9 mouse cellular contexts compared by ENCODE assay signal in genomic region chr13:83525716-83526005, GRCm38 (mm10). TPM values are rescaled to one million over a fixed set of nuclear protein-coding genes. Genes with fewer than 3 reads are reported as not detected.
A peak's percentile ranks its signal among the peaks of the same experiment; 100 is the strongest.
DNase-seq lines count a peak whose midpoint lies in the region; ATAC-seq and TF ChIP-seq lines count a peak whose summit lies in the region.
"Had no signal": no experiment of that assay in that cellular context is flagged by ENCODE, and none has a peak within 500 bp of the region (broad histone marks: within the 10 kb centered on the region; RNA-seq: fewer than 3 reads in every experiment).

No protein-coding gene starts in this region.

- no peaks in the 10 kb centered on the region for H3K9me3 ChIP-seq in embryonic facial prominence, embryonic 11.5 days (replicated peaks; ENCODE audit: control insufficient read depth, low read length)
- no peaks in the 10 kb centered on the region for H3K9me3 ChIP-seq in hindbrain, embryonic 16.5 days (ENCODE audit: control insufficient read depth, low read length)
- H3K9me3 ChIP-seq in midbrain, embryonic 14.5 days (ENCODE audit: control insufficient read depth, low read length) = no peaks in the 10 kb centered on the region
- H3K9me3 ChIP-seq: G1E had no signal

- no peak for DNase-seq in kidney, adult 2 months
- DNase-seq in kidney, adult 11 months = no peak
- no peak for DNase-seq in embryonic facial prominence, embryonic 11.5 days (ENCODE audit: low spot score)
- DNase-seq in midbrain, embryonic 14.5 days = no peak
- DNase-seq in adrenal gland, postnatal 36 days = no peak
- DNase-seq in cerebellum, postnatal 4 days (ENCODE audit: low spot score in 2 of 2) = no peak
- no peak for DNase-seq in adrenal gland, postnatal 10 days

- peak overlapping the region; percentile 64 for H3K4me3 ChIP-seq in kidney, adult 2 months (ENCODE audit: insufficient read depth, low read depth, low read length)
- H3K4me3 ChIP-seq in embryonic facial prominence, embryonic 11.5 days (ENCODE audit: low read depth, low read length) = peak overlapping the region; percentile 54
- peak overlapping the region; percentile 70 for H3K4me3 ChIP-seq in hindbrain, embryonic 16.5 days (ENCODE audit: low read length)
- peak overlapping the region; percentile 63 for H3K4me3 ChIP-seq in midbrain, embryonic 14.5 days (replicated peaks; ENCODE audit: low read depth, low read length)

- peak overlapping the region; percentile 33 for H3K4me2 ChIP-seq in embryonic facial prominence, embryonic 11.5 days (ENCODE audit: low read depth, low read length)
- H3K4me2 ChIP-seq in hindbrain, embryonic 16.5 days (ENCODE audit: low read length) = peak overlapping the region; percentile 78
- H3K4me2 ChIP-seq in midbrain, embryonic 14.5 days (ENCODE audit: low read length) = peak overlapping the region; percentile 85

- no peak overlapping the region for H3K9ac ChIP-seq in embryonic facial prominence, embryonic 11.5 days (replicated peaks; ENCODE audit: low read length)
- H3K9ac ChIP-seq in hindbrain, embryonic 16.5 days (ENCODE audit: low read depth, low read length) = peak overlapping the region; percentile 22; the same call in 1 of the 2 replicates
- no peak overlapping the region for H3K9ac ChIP-seq in midbrain, embryonic 14.5 days (replicated peaks; ENCODE audit: low read length)

- TF ChIP-seq POLR2A in kidney, adult 2 months (IDR thresholded peaks at IDR 0.05; ENCODE audit: low read depth, low read length) = no peak

- WGBS in kidney, adult 2 months = 47% methylated on average over 2 of the region's 2 CpGs
- WGBS in embryonic facial prominence, embryonic 11.5 days = 42% methylated on average over 2 of the region's 2 CpGs
- WGBS in hindbrain, embryonic 16.5 days = 50% methylated on average over 2 of the region's 2 CpGs
- WGBS in midbrain, embryonic 14.5 days = 60% methylated on average over 2 of the region's 2 CpGs

- ATAC-seq in embryonic facial prominence, embryonic 11.5 days (replicated peaks; ENCODE audit: insufficient number of reproducible peaks, low FRiP score, low TSS enrichment, low read depth) = no peak
- ATAC-seq in hindbrain, embryonic 16.5 days = no peak
- ATAC-seq in midbrain, embryonic 14.5 days (ENCODE audit: low FRiP score, low TSS enrichment) = no peak

- H3K36me3 ChIP-seq in kidney, adult 2 months (ENCODE audit: control insufficient read depth, insufficient read depth, low read length) = no peaks in the 10 kb centered on the region
- no peaks in the 10 kb centered on the region for H3K36me3 ChIP-seq in embryonic facial prominence, embryonic 11.5 days (replicated peaks; ENCODE audit: control insufficient read depth, insufficient read depth, low read depth, low read length)
- H3K36me3 ChIP-seq in hindbrain, embryonic 16.5 days (ENCODE audit: control insufficient read depth, insufficient read depth, low read length) = no peaks in the 10 kb centered on the region
- no peaks in the 10 kb centered on the region for H3K36me3 ChIP-seq in midbrain, embryonic 14.5 days (ENCODE audit: control insufficient read depth, insufficient read depth, low read length)
- H3K36me3 ChIP-seq: G1E had no signal

- TF ChIP-seq CTCF in kidney, adult 2 months (conservative IDR thresholded peaks at IDR 0.05; ENCODE audit: insufficient read depth, insufficient read length, low read depth, low read length) = no peak

- H3K27me3 ChIP-seq in kidney, adult 2 months (replicated peaks; ENCODE audit: control insufficient read depth, insufficient read depth, low read length) = no peaks in the 10 kb centered on the region
- H3K27me3 ChIP-seq in embryonic facial prominence, embryonic 11.5 days (ENCODE audit: control insufficient read depth, insufficient read depth, low read length) = no peaks in the 10 kb centered on the region
- no peaks in the 10 kb centered on the region; the same call in 1 of the 2 replicates for H3K27me3 ChIP-seq in hindbrain, embryonic 16.5 days (replicated peaks; ENCODE audit: control insufficient read depth, insufficient read depth, low read length)
- H3K27me3 ChIP-seq in midbrain, embryonic 14.5 days (ENCODE audit: control insufficient read depth, insufficient read depth, low read length) = peaks cover 14% of the 10 kb centered on the region; the same call in 1 of the 2 replicates

- no peaks in the 10 kb centered on the region; the same call in 1 of the 2 replicates for H3K4me1 ChIP-seq in kidney, adult 2 months (ENCODE audit: control insufficient read depth, insufficient read depth, low read length)
- H3K4me1 ChIP-seq in embryonic facial prominence, embryonic 11.5 days (ENCODE audit: control insufficient read depth, insufficient read depth, low read length) = no peaks in the 10 kb centered on the region
- peaks cover 3% of the 10 kb centered on the region; the same call in 1 of the 2 replicates for H3K4me1 ChIP-seq in hindbrain, embryonic 16.5 days (ENCODE audit: control insufficient read depth, insufficient read depth, low read depth, low read length)
- H3K4me1 ChIP-seq in midbrain, embryonic 14.5 days (ENCODE audit: control insufficient read depth, insufficient read depth, low read length) = no peaks in the 10 kb centered on the region

- H3K27ac ChIP-seq in kidney, adult 2 months (ENCODE audit: insufficient read depth, low read depth, low read length) = peak overlapping the region; percentile 86; the same call in 1 of the 2 replicates
- H3K27ac ChIP-seq in embryonic facial prominence, embryonic 11.5 days (replicated peaks; ENCODE audit: low read depth, low read length) = no peak overlapping the region
- H3K27ac ChIP-seq in hindbrain, embryonic 16.5 days (ENCODE audit: low read depth, low read length) = peak overlapping the region; percentile 84; the same call in 1 of the 2 replicates
- H3K27ac ChIP-seq in midbrain, embryonic 14.5 days (replicated peaks; ENCODE audit: low read depth, low read length) = no peak overlapping the region

RNA-seq across cellular contexts. Expression of gene Mef2c, which starts 21.8 kb away (rescaled TPM):
- polyA plus RNA-seq in kidney, adult 2 months (2012; rRNA removed) = 9.2 and 12.8 TPM in 2 replicates
- polyA plus RNA-seq in embryonic facial prominence, embryonic 11.5 days (2014; fragmentation: Nextera tagmentation; extraction: Ambion mirVana) = 29.8 and 35.0 TPM in 2 replicates
- polyA plus RNA-seq in hindbrain, embryonic 16.5 days (2015; fragmentation: Nextera tagmentation; extraction: Ambion mirVana) = 38.9 and 48.4 TPM in 2 replicates
- polyA plus RNA-seq in midbrain, embryonic 14.5 days (2014; fragmentation: Nextera tagmentation; extraction: Ambion mirVana) = 25.0 and 27.8 TPM in 2 replicates
- 10 to 100 TPM; 47.2 to 53.0 TPM for total RNA-seq in adrenal gland, postnatal 36 days (2021)
- 10 to 100 TPM; 42.9 to 86.6 TPM for total RNA-seq in adrenal gland, postnatal 10 days (2021)
- polyA plus RNA-seq: G1E had no signal

Comparison
In these comparisons a context has a peak if more than half of its experiments do, and no peak if none do; other contexts are left out.
1. H3K27ac ChIP-seq: peak in kidney, adult 2 months (single experiment) and hindbrain, embryonic 16.5 days (single experiment); none in embryonic facial prominence, embryonic 11.5 days (single experiment) and midbrain, embryonic 14.5 days (single experiment).
2. H3K4me2 ChIP-seq: peak in every context shown above with its lines; median percentile 85 in midbrain, embryonic 14.5 days; 78 in hindbrain, embryonic 16.5 days; 33 in embryonic facial prominence, embryonic 11.5 days.
3. Peak in every context shown above with its lines, with median percentiles within 50 percentile points of each other: H3K4me3 ChIP-seq.